Mouse (Mus musculus): Measurements from ENCODE around the gene Itpr2. TPM values are rescaled to one million over a fixed set of nuclear protein-coding genes. Genes with fewer than 3 reads are reported as not detected.

Itpr2 gene
- polyA plus RNA-seq, 1 experiment from 2014 or later = 2.5 TPM

GRCm38 (mm10) chr6:146530363-146530762, 28.3 kb upstream of the Itpr2 start:
- H3K9me3 ChIP-seq (replicated peaks) = no peaks in the 10 kb centered on the region
- H3K27ac ChIP-seq = no peak overlapping the region
- no peaks in the 10 kb centered on the region for H3K4me1 ChIP-seq
- H3K9ac ChIP-seq = no peak overlapping the region
- H3K4me3 ChIP-seq = no peak overlapping the region
- no peak for ATAC-seq
- H3K27me3 ChIP-seq = no peaks in the 10 kb centered on the region
- no peak overlapping the region for H3K4me2 ChIP-seq
- no peaks in the 10 kb centered on the region for H3K36me3 ChIP-seq (ENCODE audit: poor library complexity, severe bottlenecking)
- 92% methylated on average over 7 of the region's 7 CpGs for WGBS

GRCm38 (mm10) chr6:146527537-146527936, 25.5 kb upstream of the Itpr2 start:
- no peak overlapping the region for H3K4me3 ChIP-seq
- H3K9ac ChIP-seq = no peak overlapping the region
- no peaks in the 10 kb centered on the region for H3K27me3 ChIP-seq
- no peaks in the 10 kb centered on the region for H3K36me3 ChIP-seq (ENCODE audit: poor library complexity, severe bottlenecking)
- no peak for ATAC-seq
- no peak overlapping the region for H3K27ac ChIP-seq
- 93% methylated on average over 2 of the region's 2 CpGs for WGBS
- no peak overlapping the region for H3K4me2 ChIP-seq
- no peaks in the 10 kb centered on the region for H3K9me3 ChIP-seq (replicated peaks)
- H3K4me1 ChIP-seq = no peaks in the 10 kb centered on the region

GRCm38 (mm10) chr6:146525500-146525899, 23.5 kb upstream of the Itpr2 start:
- H3K4me2 ChIP-seq = no peak overlapping the region
- no peak overlapping the region for H3K9ac ChIP-seq
- H3K9me3 ChIP-seq (replicated peaks) = no peaks in the 10 kb centered on the region
- no peak overlapping the region for H3K4me3 ChIP-seq
- ATAC-seq = no peak
- H3K27ac ChIP-seq = no peak overlapping the region
- no peaks in the 10 kb centered on the region for H3K27me3 ChIP-seq
- no peaks in the 10 kb centered on the region for H3K4me1 ChIP-seq
- WGBS = 83% methylated on average over 2 of the region's 2 CpGs
- no peaks in the 10 kb centered on the region for H3K36me3 ChIP-seq (ENCODE audit: poor library complexity, severe bottlenecking)

- no peaks in the 10 kb centered on the region for H3K36me3 ChIP-seq (ENCODE audit: poor library complexity, severe bottlenecking)
- no peak overlapping the region for H3K4me3 ChIP-seq
- ATAC-seq = no peak
- H3K4me1 ChIP-seq = no peaks in the 10 kb centered on the region
- H3K4me2 ChIP-seq = no peak overlapping the region
- WGBS = 82% methylated on average over 5 of the region's 5 CpGs
- H3K27ac ChIP-seq = no peak overlapping the region
- H3K9ac ChIP-seq = no peak overlapping the region
- H3K27me3 ChIP-seq = no peaks in the 10 kb centered on the region
- H3K9me3 ChIP-seq (replicated peaks) = no peaks in the 10 kb centered on the region
Measured at GRCm38 (mm10) chr6:146521456-146522245, 19.6 kb upstream of the Itpr2 start.

- Histone ChIP-seq H3K4me2 (no peak overlapping the region), H3K4me3 (no peak overlapping the region), H3K9ac (no peak overlapping the region), H3K27ac (no peak overlapping the region), H3K9me3 (replicated peaks) (no peaks in the 10 kb centered on the region), H3K36me3 (ENCODE audit: poor library complexity, severe bottlenecking) (no peaks in the 10 kb centered on the region), H3K4me1 (no peaks in the 10 kb centered on the region), H3K27me3 (no peaks in the 10 kb centered on the region)
- 80% methylated on average over 2 of the region's 2 CpGs for WGBS
- no peak for ATAC-seq
Measured at GRCm38 (mm10) chr6:146519019-146519418, 17.0 kb upstream of the Itpr2 start.

- ATAC-seq = no peak
- H3K9me3 ChIP-seq (replicated peaks) = no peaks in the 10 kb centered on the region
- H3K36me3 ChIP-seq (ENCODE audit: poor library complexity, severe bottlenecking) = no peaks in the 10 kb centered on the region
- H3K4me2 ChIP-seq = no peak overlapping the region
- no peak overlapping the region for H3K9ac ChIP-seq
- H3K27ac ChIP-seq = no peak overlapping the region
- WGBS = 89% methylated on average over 6 of the region's 6 CpGs
- H3K4me1 ChIP-seq = no peaks in the 10 kb centered on the region
- H3K27me3 ChIP-seq = no peaks in the 10 kb centered on the region
- H3K4me3 ChIP-seq = no peak overlapping the region
Measured at GRCm38 (mm10) chr6:146515936-146516335, 13.9 kb upstream of the Itpr2 start.

GRCm38 (mm10) chr6:146514531-146514948, 12.5 kb upstream of the Itpr2 start:
- Histone ChIP-seq H3K4me3 (no peak overlapping the region), H3K4me1 (no peaks in the 10 kb centered on the region), H3K36me3 (ENCODE audit: poor library complexity, severe bottlenecking) (no peaks in the 10 kb centered on the region), H3K4me2 (no peak overlapping the region), H3K27ac (no peak overlapping the region), H3K9me3 (replicated peaks) (no peaks in the 10 kb centered on the region), H3K9ac (no peak overlapping the region), H3K27me3 (no peaks in the 10 kb centered on the region)
- WGBS = 48% methylated on average over 7 of the region's 7 CpGs
- ATAC-seq = no peak

GRCm38 (mm10) chr6:146513899-146514298, 11.9 kb upstream of the Itpr2 start:
- H3K27me3 ChIP-seq = no peaks in the 10 kb centered on the region
- no peaks in the 10 kb centered on the region for H3K4me1 ChIP-seq
- no peaks in the 10 kb centered on the region for H3K36me3 ChIP-seq (ENCODE audit: poor library complexity, severe bottlenecking)
- H3K9me3 ChIP-seq (replicated peaks) = no peaks in the 10 kb centered on the region
- H3K9ac ChIP-seq = no peak overlapping the region
- no peak overlapping the region for H3K27ac ChIP-seq
- no peak overlapping the region for H3K4me3 ChIP-seq
- 67% methylated on average over 5 of the region's 5 CpGs for WGBS
- ATAC-seq = no peak
- no peak overlapping the region for H3K4me2 ChIP-seq

GRCm38 (mm10) chr6:146513384-146513783, 11.4 kb upstream of the Itpr2 start:
- Histone ChIP-seq H3K36me3 (ENCODE audit: poor library complexity, severe bottlenecking) (no peaks in the 10 kb centered on the region), H3K27ac (no peak overlapping the region), H3K4me2 (no peak overlapping the region), H3K27me3 (no peaks in the 10 kb centered on the region), H3K9me3 (replicated peaks) (no peaks in the 10 kb centered on the region), H3K4me3 (no peak overlapping the region), H3K4me1 (no peaks in the 10 kb centered on the region), H3K9ac (no peak overlapping the region)
- no peak for ATAC-seq
- 94% methylated on average over 8 of the region's 8 CpGs for WGBS

GRCm38 (mm10) chr6:146511511-146511910, 9.5 kb upstream of the Itpr2 start:
- H3K36me3 ChIP-seq (ENCODE audit: poor library complexity, severe bottlenecking) = no peaks in the 10 kb centered on the region
- H3K9ac ChIP-seq = no peak overlapping the region
- H3K9me3 ChIP-seq (replicated peaks) = no peaks in the 10 kb centered on the region
- H3K27ac ChIP-seq = no peak overlapping the region
- no peak for ATAC-seq
- H3K4me2 ChIP-seq = no peak overlapping the region
- no peak overlapping the region for H3K4me3 ChIP-seq
- no peaks in the 10 kb centered on the region for H3K4me1 ChIP-seq
- H3K27me3 ChIP-seq = no peaks in the 10 kb centered on the region
- WGBS = 84% methylated on average over 8 of the region's 8 CpGs

- H3K27ac ChIP-seq = no peak overlapping the region
- H3K9me3 ChIP-seq (replicated peaks) = no peaks in the 10 kb centered on the region
- WGBS = 78% methylated on average over 2 of the region's 2 CpGs
- no peaks in the 10 kb centered on the region for H3K4me1 ChIP-seq
- H3K27me3 ChIP-seq = no peaks in the 10 kb centered on the region
- no peak overlapping the region for H3K4me2 ChIP-seq
- no peak overlapping the region for H3K4me3 ChIP-seq
- H3K36me3 ChIP-seq (ENCODE audit: poor library complexity, severe bottlenecking) = no peaks in the 10 kb centered on the region
- no peak overlapping the region for H3K9ac ChIP-seq
- no peak for ATAC-seq
Measured at GRCm38 (mm10) chr6:146509891-146510290, 7.9 kb upstream of the Itpr2 start.

GRCm38 (mm10) chr6:146504459-146504858, 2.4 kb upstream of the Itpr2 start:
- Histone ChIP-seq H3K4me1 (peaks cover 15% of the 10 kb centered on the region), H3K27me3 (peaks cover 35% of the 10 kb centered on the region), H3K36me3 (ENCODE audit: poor library complexity, severe bottlenecking) (no peaks in the 10 kb centered on the region), H3K4me2 (no peak overlapping the region), H3K9ac (no peak overlapping the region), H3K27ac (no peak overlapping the region), H3K4me3 (no peak overlapping the region), H3K9me3 (replicated peaks) (no peaks in the 10 kb centered on the region)
- ATAC-seq = no peak
- WGBS = 84% methylated on average over 2 of the region's 2 CpGs

- H3K27ac ChIP-seq = no peak overlapping the region
- H3K4me1 ChIP-seq = peaks cover 15% of the 10 kb centered on the region
- H3K9ac ChIP-seq = peak overlapping the region; percentile 67; the same call in 1 of the 2 replicates
- 44% methylated on average over 3 of the region's 3 CpGs for WGBS
- peaks cover 35% of the 10 kb centered on the region for H3K27me3 ChIP-seq
- peak overlapping the region; percentile 64 for H3K4me3 ChIP-seq
- H3K4me2 ChIP-seq = peak overlapping the region; percentile 99
- no peaks in the 10 kb centered on the region for H3K9me3 ChIP-seq (replicated peaks)
- no peak for ATAC-seq
- H3K36me3 ChIP-seq (ENCODE audit: poor library complexity, severe bottlenecking) = no peaks in the 10 kb centered on the region
Measured at GRCm38 (mm10) chr6:146502856-146503255, 833 bp upstream of the Itpr2 start.
